Mouse (Mus musculus): Measurements from ENCODE around the gene Gatad2a.
"Not testable (repeated sequence)": the region's sequence is repeated elsewhere in the genome, so short reads cannot be mapped to it uniquely, and the experiment has no call there.

Gene Gatad2a

GRCm38 (mm10) chr8:69995776-69996588 is at the start of gene Gatad2a:
TSS of gene Gatad2a (minus strand) at chr8:69996384.
- DNase-seq (ENCODE audit: low spot score) = peak; percentile 100

- DNase-seq (ENCODE audit: low spot score) = no peak
These were observed 47.8 kb upstream of the Gatad2a start for GRCm38 (mm10) chr8:70043996-70044395.

GRCm38 (mm10) chr8:70042583-70043455 is 46.6 kb upstream of the Gatad2a start, which contains the start of the genes Mau2 and Sugp1:
TSS of gene Mau2 (minus strand) at chr8:70042734.
TSS of gene Sugp1 (plus strand) at chr8:70042813.
- peak; percentile 98 for DNase-seq (ENCODE audit: low spot score)

GRCm38 (mm10) chr8:70041885-70042546 is 45.8 kb upstream of the Gatad2a start:
- peak; percentile 47 for DNase-seq (ENCODE audit: low spot score)

- no peak for DNase-seq (ENCODE audit: low spot score)
These were observed 41.8 kb upstream of the Gatad2a start for GRCm38 (mm10) chr8:70037994-70038393.

- no peak for DNase-seq (ENCODE audit: low spot score)
These were observed 34.1 kb upstream of the Gatad2a start for GRCm38 (mm10) chr8:70030255-70030654.

GRCm38 (mm10) chr8:70026151-70026550 is 30.0 kb upstream of the Gatad2a start:
- DNase-seq (ENCODE audit: low spot score) = no peak

- DNase-seq (ENCODE audit: low spot score) = no peak
These were observed 27.4 kb upstream of the Gatad2a start for GRCm38 (mm10) chr8:70023596-70023995.

GRCm38 (mm10) chr8:70015017-70015416 is 18.8 kb upstream of the Gatad2a start:
- no peak for DNase-seq (ENCODE audit: low spot score)

GRCm38 (mm10) chr8:70012763-70013162 is 16.6 kb upstream of the Gatad2a start:
- DNase-seq (ENCODE audit: low spot score) = no peak

GRCm38 (mm10) chr8:70012350-70012749 is 16.2 kb upstream of the Gatad2a start:
- no peak for DNase-seq (ENCODE audit: low spot score)

GRCm38 (mm10) chr8:70010796-70011195 is 14.6 kb upstream of the Gatad2a start:
- not testable (repeated sequence) for DNase-seq (ENCODE audit: low spot score)

GRCm38 (mm10) chr8:70005178-70005577 is 9.0 kb upstream of the Gatad2a start:
- DNase-seq (ENCODE audit: low spot score) = no peak

GRCm38 (mm10) chr8:70004345-70004744 is 8.2 kb upstream of the Gatad2a start:
- no peak for DNase-seq (ENCODE audit: low spot score)

GRCm38 (mm10) chr8:70003204-70003657 is 7.0 kb upstream of the Gatad2a start:
- no peak for DNase-seq (ENCODE audit: low spot score)

- not testable (repeated sequence) for DNase-seq (ENCODE audit: low spot score)
These were observed 5.7 kb upstream of the Gatad2a start for GRCm38 (mm10) chr8:70001892-70002191.

GRCm38 (mm10) chr8:70001176-70001891 is 5.2 kb upstream of the Gatad2a start:
- DNase-seq (ENCODE audit: low spot score) = peak; percentile 90

- no peak for DNase-seq (ENCODE audit: low spot score)
These were observed 4.0 kb upstream of the Gatad2a start for GRCm38 (mm10) chr8:70000226-70000625.

- DNase-seq (ENCODE audit: low spot score) = no peak
These were observed 3.1 kb upstream of the Gatad2a start for GRCm38 (mm10) chr8:69999236-69999635.

GRCm38 (mm10) chr8:69998706-69999105 is 2.5 kb upstream of the Gatad2a start:
- no peak for DNase-seq (ENCODE audit: low spot score)

- no peak for DNase-seq (ENCODE audit: low spot score)
These were observed 553 bp upstream of the Gatad2a start for GRCm38 (mm10) chr8:69996589-69997285.
